Mouse (Mus musculus) induced T-regulatory cell, adult 2 months (primary cell): ENCODE data around the gene Gm42957.
"Not testable (repeated sequence)": the region's sequence is repeated elsewhere in the genome, so short reads cannot be mapped to it uniquely, and the experiment has no call there.

Experiments
- DNase-seq: peaks from one replicate; pipeline ENCODE4 v3.0.0-alpha.2; 2012; ENCODE audit warnings: low read depth

The Gm42957 gene

DNA sequence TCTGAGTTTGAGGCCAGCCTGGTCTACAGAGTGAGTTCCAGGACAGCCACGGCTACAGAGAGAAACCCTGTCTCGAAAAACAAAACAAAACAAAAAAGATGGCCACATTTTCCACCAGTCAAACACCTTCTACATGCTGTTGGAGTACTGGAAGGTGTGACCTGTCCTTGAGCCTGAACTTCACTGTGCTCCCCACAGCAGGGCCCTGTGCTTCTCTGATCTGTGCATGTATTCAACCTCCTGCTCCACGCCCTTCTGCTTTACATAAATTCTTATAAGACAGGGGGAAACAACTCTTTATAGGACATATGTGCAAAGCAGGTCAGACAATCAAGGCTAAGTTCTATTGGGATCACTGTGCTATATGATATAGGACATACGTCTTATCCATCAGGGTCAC lies 12.1 kb upstream of the Gm42957 start:
- DNase-seq, result no peak

DNA sequence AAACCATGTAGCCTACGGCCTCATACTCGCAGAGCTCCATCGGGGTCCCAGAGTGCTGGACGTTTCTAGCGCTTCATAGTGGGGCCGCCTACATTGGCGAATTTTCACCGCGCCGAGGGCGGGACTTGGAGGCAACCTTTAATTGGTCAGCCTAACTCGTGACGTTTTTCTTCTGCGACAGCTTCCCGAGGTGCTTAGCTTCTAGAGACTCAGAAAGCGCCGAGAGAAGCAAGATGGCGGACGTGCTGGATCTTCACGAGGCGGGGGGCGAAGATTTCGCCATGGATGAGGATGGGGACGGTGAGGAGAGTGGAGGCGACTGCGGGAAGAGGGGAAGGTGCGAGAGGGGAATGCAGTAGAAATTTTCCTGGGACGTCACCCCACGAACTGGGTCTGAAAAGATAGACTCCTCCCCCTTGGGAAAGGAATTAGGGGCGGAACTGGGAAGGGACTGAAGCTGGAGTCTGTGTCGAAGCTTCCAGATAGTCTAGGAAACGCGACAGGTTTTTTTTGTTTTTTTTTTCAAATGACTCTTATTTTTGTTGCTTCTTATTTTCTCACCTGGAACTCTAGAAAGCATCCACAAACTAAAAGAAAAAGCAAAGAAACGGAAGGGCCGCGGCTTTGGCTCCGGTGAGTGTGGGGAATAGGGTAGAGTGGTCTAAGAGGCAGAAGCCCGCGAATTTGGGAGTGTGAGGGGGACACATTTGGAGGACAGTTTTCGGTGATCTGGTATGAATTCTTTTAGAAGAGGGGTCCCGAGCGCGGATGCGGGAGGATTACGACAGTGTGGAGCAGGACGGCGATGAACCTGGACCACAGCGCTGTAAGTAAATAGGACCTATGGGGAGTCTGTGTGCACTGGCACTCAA lies 5.3 kb upstream of the Gm42957 start, which contains the start of gene Rbm8a:
Gene Rbm8a, plus strand, starts transcription at position 205 of the 872 bp plus-strand sequence.
- peak; percentile 99 for DNase-seq

DNA sequence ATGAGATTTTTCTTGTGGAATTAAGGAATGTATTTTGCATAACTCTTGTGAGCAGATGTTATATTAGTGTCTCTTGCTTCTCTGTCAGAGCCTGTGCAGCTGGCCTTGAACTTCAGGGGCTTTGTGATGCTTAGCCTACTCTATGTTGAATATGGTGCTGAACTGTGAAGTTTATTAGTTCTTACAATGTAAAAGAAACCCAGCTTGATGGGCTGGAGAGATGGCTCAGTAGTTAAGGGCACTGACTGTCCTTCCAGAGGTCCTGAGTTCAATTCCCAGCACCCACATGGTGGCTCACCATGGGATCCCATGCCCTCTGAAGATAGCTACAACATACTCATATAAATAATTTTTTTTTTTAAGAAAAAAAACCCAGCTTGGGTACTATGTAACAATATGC lies 3.2 kb upstream of the Gm42957 start:
- DNase-seq, result no peak

DNA sequence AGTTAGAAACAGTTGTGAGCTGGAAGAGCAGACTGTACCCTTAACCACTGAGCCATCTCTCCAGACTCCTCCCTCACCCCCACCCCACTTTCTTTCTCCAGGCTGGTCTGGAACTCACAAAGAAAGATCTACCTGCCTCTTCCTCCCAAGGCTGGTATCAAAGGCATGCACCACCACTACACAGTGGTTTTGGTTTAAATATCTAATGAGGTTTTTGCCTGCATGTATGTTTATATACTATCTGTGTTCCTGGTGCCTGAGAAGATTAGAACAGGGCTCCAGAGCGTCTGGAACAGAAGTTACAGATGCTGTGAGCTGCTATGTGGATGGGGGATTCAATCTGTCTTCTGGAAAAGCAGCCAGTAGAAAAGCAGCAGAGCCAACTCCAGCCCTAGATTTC lies 1.3 kb upstream of the Gm42957 start:
- DNase-seq, result no peak

DNA sequence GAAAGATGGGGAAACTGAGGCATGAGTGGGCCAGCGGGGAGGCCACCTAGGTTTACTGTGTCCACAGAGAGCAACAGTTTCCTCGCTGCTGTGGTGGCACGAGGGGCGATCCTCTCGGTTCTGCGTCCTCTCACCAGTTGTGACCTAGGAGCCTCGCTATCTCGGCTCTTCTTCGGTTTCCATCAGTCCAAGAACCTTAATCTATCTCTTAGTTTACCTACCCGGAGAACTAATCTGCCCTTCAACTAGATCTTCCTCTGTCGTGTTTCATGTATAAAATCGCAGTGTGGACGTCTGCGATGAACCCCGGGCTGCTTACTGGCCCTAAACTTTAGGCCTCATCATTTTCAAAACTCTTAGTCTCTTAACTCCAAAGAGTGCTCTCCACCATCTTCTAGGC lies 632 bp downstream of the Gm42957 start:
- DNase-seq, result no peak

- no peak for DNase-seq
Measured at GRCm38 (mm10) chr3:96636448-96636847, 1.2 kb downstream of the Gm42957 start.

GRCm38 (mm10) chr3:96639219-96639618 lies 3.9 kb downstream of the Gm42957 start:
- peak; percentile 83 for DNase-seq

DNA sequence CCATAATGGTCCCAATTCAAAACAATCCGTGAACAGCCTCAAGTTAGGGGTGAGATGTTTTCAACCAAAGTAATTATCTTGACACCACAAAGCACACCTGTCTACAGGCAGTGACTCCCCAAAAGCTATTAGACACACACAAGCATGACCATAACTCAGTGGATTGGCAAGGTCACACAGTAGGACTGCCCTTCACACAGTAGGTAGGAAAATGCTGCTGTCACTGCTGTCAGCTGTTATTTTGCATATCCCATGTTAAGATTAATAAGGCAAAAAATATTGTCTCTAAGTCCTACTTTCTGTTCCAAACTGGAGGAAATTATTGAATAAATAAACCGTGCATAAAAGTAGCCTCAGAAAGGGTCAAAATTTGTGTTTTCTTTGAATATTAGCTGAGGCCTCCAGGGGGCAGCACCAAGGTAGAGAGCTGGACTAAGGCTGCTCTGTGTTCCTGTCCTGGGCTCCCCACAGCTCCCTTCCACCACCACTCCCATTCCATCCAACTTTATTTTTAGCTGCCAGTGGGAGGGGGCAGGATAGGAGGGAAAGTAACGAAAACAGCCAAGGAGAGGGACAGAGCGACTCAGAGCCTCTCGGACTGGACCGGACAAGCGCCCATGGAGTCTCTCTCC lies 9.9 kb downstream of the Gm42957 start, which contains the start of gene Itga10:
Gene Itga10, plus strand, starts transcription at position 567 of the 632 bp plus-strand sequence.
- DNase-seq, result peak; percentile 47

DNA sequence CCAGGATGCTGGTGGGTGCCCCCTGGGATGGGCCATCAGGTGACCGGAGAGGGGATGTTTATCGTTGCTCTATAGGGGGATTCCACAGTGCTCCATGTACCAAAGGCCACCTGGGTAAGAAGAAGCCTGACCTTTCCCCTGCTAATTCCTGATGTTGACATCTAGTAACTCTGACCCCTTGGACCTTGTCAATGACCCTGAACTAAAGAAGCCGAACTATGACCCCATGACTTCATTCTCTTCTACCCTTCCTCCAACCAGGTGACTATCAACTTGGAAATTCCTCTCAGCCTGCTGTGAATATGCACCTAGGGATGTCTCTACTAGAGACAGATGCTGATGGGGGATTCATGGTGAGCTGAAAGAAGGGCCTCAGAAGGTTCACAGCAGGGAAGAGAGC lies 12.1 kb downstream of the Gm42957 start:
- DNase-seq, result no peak

DNA sequence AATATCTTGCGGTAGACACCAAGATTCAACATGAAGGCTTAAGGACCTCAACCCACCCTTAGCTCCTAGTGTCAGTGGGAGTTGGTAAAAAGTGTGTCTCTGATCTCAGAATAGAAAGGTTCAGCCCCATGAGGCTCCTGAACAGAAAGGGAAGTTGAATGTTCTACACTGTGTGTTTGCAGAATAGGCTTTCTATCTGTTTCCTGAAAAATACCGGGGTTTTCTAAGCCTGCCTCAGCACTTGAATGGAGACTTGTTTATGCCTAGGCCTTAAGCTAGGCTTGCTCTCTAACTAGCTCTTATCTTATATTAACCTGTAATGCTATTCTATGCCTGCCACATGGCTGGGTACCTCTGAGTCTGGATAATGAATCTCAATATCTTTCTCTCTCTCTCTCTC lies 25.6 kb downstream of the Gm42957 start:
- DNase-seq, result no peak

DNA sequence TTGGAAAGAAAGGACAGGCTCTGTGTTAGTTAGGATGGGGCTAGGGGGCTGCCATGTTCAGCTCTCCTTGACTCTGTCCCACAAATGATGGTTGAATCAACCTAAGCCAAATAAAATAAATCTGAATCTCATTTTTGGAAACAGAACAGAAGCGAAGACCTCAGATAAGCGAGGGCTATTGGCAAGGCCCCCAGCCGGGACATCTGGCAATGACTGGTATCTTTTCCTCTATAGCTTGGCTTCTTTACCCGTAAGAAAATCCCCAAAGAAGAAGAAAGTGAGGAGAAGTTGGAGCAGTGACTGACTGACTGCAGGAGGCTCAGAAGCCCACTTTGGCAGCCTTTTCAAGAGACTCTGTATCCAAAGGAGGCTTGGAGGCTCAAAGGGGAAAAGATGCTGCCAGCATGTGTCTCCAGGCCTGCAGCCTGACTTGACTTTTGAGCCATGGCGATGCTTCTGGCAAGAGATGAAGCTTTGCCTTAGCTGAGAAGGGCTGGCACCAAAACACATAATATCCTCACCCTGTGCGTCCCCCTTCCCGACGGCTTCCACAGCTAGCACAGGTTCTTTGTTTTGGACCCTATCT lies 27.6 kb downstream of the Gm42957 start:
- DNase-seq, result no peak

- DNase-seq, result peak; percentile 87
Measured at GRCm38 (mm10) chr3:96663432-96664239, 28.4 kb downstream of the Gm42957 start.

DNA sequence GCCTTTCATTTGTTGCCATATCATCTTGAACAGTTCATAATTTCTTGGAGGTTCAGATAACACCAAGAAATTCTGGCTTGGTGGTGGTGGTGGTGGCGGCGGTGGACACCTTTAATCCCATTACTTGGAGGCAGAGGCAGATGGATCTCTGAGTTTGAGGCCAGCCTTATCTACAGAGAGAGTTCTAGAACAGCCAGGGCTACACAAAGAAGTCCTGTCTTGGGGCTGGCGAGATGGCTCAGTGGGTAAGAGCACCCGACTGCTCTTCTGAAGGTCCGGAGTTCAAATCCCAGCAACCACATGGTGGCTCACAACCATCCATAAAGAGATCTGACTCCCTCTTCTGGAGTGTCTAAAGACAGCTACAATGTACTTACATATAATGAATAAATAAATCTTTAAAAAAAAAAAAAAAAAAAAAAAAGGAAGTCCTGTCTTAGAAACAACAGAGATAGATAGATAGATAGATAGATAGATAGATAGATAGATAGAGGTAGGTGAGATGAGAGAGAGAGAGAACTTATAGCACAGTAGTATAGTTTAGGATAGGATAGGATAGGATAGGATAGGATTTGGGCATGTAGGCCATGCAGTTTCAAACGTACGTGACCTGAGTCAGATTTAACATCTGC lies 30.6 kb downstream of the Gm42957 start:
- not testable (repeated sequence) for DNase-seq

DNA sequence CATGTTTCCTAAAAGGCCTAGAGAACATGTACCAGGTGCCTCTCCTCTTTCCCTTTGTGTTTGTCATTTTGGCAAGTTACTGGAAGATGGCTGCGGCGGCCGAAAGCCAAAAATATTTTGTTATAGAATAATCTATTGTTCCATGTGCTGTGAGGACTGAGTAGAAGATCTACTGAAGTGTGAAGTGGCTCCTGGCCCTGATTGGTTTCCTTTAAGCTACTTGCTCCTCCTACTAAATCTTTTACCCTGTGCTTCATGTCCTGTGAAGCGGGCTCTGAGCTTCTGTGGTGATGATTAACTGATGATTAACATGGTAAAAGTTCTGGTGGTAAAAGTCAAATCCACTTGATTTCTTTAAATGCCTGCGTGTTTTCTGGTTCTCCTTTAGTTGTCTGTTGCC lies 31.6 kb downstream of the Gm42957 start:
- DNase-seq, result no peak

DNA sequence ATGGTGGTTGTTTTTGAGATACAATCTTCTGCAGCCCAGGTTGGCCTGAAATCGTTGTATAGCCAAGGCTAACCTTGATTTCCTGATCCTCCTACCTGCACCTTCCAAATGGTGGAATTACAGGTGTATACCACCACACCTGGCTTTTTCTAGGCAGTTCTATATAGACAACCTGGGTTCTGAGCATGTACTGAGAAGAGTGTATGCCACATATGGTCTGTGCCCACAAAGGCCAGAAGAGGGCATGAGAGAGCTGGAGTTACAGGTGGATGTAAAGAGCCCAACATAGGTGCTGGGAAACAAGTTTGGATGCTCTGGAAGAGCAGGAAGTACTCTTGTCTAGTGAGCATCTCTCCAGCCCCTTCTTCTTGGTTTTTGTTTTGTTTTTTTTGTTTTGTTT lies 32.0 kb downstream of the Gm42957 start:
- peak; percentile 68 for DNase-seq

DNA sequence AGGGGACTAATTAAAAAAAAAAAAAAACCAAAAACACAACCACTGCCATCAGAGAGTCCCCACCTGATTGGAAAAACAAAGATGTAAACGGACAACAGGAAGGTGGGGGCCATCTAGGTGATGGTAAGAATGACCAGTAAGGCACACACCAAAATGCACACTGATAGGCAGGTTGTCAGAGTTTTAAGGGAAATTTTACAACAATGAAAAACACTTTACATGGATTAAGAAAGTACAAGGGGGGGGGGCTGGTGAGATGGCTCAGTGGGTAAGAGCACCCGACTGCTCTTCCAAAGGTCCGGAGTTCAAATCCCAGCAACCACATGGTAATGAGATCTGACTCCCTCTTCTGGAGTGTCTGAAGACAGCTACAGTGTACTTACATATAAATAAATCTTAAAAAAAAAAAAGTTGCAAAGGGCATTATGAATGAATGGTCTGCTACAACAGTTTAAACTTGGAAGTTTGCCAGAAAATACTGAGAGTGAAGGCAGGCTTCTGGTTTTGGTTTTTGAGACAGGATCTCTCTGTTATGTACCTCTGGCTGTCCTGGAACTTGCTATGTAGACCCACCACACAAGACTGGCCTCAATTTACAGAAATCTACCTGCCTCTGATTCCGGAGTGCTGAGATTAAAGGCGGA lies 33.3 kb downstream of the Gm42957 start:
- DNase-seq, result peak; percentile 16

DNA sequence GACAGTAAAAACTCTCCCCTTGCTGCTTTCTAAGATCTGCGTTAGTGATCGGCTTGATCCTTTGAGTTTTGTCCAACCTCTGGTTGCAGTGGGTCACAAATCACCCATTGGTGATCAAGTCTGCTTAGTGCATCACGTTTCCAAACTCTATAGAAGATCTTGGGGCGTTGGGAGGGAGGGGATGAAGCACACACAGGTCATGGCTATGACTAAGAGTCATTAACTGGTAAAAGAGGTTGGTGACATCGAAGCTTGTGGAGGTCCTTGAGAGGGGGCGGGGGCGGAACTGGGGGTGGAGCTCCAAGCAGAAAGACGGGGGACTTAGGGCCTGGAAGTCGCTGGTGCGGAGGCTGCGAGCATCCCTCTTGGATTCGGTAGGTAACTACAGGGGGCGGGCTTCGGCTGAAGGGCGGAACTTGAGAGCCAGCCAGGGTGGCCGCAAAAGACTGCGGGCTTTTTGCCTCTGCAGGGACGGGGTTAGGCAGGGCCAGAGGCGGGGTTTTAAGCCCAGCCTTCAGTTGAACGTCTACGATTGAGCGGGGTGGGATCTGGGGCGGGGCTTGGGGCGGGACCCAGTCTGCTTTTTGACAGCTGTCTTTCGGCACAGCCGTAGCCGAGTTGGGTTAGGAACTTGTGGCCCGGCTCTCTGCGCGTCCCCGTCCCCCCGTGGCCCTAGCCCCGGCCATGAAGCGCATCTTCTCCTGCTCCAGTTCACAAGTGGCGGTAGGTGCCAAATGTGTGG lies 34.6 kb downstream of the Gm42957 start, which contains the start of gene Ankrd35:
Gene Ankrd35, plus strand, starts transcription at position 405 of the 742 bp plus-strand sequence.
- DNase-seq, result peak; percentile 94

DNA sequence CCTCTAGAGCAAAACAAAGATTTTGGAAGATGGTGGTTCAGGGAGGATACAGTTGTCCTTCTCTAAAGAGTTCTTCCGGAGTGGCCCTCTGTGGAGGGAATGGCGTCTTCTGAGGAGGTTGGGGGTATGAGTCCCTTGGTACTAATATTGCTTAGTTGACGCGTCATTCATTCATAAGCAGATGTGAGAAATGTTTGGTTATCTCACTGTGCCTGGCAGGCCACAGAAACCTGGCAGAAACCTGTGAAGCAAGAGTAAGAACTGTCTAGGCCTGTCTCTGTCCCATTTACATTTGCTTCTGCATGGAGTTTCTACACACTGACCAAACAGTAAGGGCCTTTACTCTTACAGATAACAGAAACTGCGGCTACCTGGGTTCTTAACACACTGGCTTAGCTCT lies 36.2 kb downstream of the Gm42957 start:
- no peak for DNase-seq

DNA sequence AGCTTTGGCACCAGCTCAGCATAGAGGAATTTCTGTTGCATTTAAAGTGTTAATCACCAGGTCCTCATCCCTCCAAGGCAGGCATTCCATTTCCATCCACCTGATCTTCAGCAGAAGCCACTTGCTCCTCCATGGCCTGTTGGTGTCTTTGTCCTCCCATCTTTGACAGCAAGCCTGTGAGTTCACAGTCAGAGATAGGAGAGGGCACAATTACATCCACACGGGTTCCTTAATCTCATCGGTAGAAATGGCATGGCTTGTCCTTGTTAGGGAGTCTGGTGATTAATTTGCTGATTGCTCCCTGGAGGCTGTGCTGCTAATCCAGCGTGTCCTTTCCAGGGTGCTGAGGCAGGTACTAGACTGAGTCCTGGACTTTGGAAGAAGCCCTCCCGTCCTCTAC lies 38.2 kb downstream of the Gm42957 start:
- DNase-seq, result no peak

DNA sequence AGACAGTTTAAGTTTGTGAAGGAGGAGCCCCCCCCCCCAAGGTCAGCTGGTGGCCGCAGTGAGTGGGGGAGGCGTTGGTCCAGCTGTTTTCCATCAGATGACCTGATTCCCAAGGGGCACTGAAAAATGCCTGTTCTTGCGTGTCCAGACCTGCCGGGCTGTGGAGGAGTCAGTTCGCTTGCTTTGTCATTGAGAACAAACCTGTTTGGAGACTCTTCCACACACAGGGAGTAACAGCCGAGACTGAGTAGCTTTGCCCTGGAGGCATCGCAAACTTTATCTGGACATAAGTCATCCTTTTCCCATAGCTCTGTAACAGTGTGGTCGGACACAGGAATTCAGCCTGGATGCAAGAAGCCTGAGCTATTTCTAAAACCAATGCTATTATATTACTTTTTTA lies 39.2 kb downstream of the Gm42957 start:
- DNase-seq, result no peak
